Mouse (Mus musculus) left cerebral cortex, postnatal 14 days (tissue): Measurements from ENCODE around the gene Nat8f2. TPM values are rescaled to one million over a fixed set of nuclear protein-coding genes. Genes with fewer than 3 reads are reported as not detected.
"Not testable (repeated sequence)": the region's sequence is repeated elsewhere in the genome, so short reads cannot be mapped to it uniquely, and the experiment has no call there.

ENCODE experiments used
- DNase-seq, 2 experiments: peaks; one replicate each; pipeline ENCODE4 v3.0.0; 2021 to 2022; ENCODE audit warnings: low spot score in 2 of 2, mixed read lengths in 1 of 2
- intact Hi-C: fragments of 180-260 bp; cut with DNase I; formaldehyde crosslinking; loops from one replicate; pipeline ENCODE4 v1.15.1; 2025
- long read RNA-seq, 2 experiments: library from polyadenylated mRNA; stranded (forward); transcript quantifications; one replicate each; pipeline ENCODE4 v2.0.0; 2021
- total RNA-seq, 2 experiments: library from RNA; stranded (reverse); gene quantifications; 2 replicates each; pipeline ENCODE4 v1.2.3; 2021

The Nat8f2 gene
- 1 to 10 TPM in 1 of 2 experiments, under 1 TPM in 1; 0.76 to 1.1 TPM for total RNA-seq
- long read RNA-seq, experiment 1 = 0 reads
- long read RNA-seq, experiment 2 = 0 reads

GRCm38 (mm10) chr6:85869006-85869405, at the start of gene Nat8f2:
Gene Nat8f2 (minus strand): TSS chr6:85869158.
- DNase-seq, intact Hi-C loops: not testable (repeated sequence)

- intact Hi-C loops = loop anchor here (10.0 kb wide), 1 partner anchor 264 kb away; no protein-coding TSS in a partner anchor
- DNase-seq = not testable (repeated sequence)
Measured at GRCm38 (mm10) chr6:85918341-85918740, 49.4 kb upstream of the Nat8f2 start.

DNA sequence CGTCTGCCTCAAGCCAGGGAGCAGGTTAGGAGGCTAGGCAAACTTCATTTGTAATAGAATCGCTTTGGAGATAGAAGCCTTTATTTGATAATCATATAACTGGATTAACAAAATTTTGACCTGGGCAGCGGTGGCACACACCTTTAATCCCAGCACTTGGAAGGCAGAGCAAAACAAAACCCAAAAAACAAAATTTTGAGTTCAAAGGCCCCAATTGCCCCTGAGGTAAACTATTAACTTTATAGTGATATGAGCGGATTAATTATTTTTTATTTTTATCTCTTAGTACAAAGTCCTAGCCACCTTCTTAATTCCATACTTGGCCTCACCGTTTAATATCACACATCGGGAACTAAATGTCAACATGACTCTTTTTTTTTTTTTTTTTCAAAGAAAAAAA, 47.6 kb upstream of the Nat8f2 start:
- intact Hi-C loops = loop anchor here (10.0 kb wide), 1 partner anchor 262 kb away; no protein-coding TSS in a partner anchor
- no peak for DNase-seq

DNA sequence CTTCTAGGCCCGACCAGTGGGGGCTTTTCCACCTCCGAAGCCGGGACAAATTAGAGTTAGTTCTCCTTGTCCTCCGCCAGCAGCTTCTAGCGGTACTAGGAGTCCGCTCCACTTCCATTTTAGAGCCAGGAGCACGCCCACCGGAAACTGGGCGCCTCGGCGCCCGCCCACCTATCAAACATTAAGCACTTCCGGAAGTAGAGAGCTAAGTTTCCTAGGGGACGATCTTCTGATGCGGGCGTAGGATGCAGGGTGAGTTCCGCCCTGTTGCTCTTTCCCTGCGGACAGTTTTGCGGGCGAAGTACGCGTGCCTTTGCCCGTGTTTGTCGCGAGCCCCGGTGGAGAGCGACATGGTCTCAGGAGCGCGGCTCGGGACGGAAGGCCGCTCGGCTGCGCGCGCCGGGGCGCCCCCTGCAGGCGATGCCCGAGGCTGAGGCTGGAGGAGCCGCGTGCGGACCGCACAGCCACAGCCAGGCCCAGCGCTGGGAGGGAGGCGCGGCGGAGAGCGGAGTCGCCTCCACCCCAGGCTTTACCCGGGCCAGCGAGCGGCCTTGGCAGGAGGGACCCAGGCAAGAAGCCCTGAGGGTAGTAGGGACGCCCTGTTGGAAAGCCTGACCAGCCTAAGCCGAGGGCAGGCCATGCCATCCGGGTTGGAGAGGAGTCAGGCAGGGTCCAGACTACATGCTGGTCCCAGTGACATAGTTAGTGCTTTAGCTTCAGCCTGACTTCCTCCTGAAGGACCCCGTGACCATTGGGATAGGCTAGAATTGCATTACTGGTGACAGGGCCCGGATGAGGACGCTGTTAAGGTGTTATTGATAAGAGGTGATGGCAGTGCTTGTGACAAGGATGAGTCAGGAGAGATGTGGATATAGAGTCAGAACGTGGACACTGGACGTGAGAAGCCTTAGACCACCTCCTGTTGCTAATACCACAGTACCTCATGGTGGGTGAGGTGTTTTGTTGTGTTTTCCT, 46.9 kb upstream of the Nat8f2 start, which contains the start of gene Nat8f1:
Nat8f1 (minus strand) TSS at position 149 of the 975 bp plus-strand sequence.
- DNase-seq = peak; percentile 87 to 93
- intact Hi-C loops = loop anchor here (10.0 kb wide), 1 partner anchor 261 kb away; no protein-coding TSS in a partner anchor

DNA sequence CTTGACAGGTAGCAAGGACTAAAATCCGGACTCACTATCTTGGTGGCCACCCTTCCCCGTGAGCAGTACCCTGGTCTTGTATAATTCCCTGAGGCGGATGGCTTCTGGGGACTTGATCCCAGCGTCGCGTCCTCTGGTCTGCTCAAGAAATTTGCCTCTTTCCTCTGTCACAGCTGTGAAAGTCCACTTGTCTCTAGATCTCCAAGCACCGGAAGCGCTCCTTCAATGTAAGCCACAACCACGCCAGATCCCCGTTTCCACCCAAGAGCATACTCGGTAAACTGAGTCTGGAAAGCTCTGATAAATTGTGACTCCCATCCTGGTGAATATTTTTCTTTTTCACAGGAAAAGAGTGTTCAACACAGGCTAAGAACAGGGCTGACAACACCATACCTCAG, 46.2 kb upstream of the Nat8f2 start:
- peak in 1 of 2 experiments; percentile 17 for DNase-seq
- intact Hi-C loops = loop anchor here (10.0 kb wide), 1 partner anchor 260 kb away; no protein-coding TSS in a partner anchor

DNA sequence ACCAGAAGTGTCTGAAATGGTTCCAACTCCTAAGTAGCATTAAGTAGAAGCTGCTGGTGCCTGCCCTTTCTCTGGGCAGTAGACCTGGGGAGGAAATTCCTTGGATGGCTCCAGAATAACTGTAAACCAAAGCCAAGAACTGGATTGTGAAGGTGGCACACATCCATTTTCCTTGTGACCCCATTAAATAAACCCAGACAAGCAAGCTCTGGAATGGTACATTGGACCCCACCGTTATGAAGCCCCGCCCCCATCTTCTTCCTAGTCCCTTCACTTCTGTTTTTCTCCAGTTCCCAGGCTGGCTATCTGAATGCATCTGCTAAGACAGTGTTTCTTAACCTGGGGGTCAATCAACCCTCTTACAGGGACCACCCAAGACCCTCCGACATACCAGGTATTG, 42.6 kb upstream of the Nat8f2 start, which contains the start of gene Tprkb:
Tprkb (plus strand) TSS at position 279 of the 400 bp plus-strand sequence.
- no peak for DNase-seq
- intact Hi-C loops = loop anchor here (10.0 kb wide), 1 partner anchor 257 kb away; no protein-coding TSS in a partner anchor

GRCm38 (mm10) chr6:85909704-85910103, 40.7 kb upstream of the Nat8f2 start:
- intact Hi-C loops = loop anchor here (10.0 kb wide), 3 partner anchors 255 to 425 kb away; partner anchors contain the start of gene Alms1
- DNase-seq = no peak

DNA sequence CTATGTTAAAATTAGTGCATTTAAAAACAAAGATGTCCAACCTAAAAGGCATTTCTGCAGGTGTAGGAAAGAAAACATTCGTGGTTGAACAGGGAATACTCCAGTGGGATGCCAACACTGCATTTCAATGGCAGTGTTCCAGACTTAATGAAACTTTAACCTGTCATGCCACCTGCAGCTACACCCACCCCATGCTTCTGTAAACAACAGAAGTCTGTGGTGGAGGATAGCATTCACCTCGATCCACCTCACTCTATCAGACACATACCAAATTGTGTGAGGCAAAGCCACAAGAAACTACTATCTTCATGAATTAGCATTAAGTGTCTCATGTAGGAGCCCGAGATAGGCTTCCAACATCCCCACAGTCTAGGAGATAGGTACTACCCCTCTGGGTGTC, 39.4 kb upstream of the Nat8f2 start:
- intact Hi-C loops = loop anchor here (10.0 kb wide), 2 partner anchors 324 to 424 kb away; partner anchors contain the start of gene Alms1
- no peak for DNase-seq

DNA sequence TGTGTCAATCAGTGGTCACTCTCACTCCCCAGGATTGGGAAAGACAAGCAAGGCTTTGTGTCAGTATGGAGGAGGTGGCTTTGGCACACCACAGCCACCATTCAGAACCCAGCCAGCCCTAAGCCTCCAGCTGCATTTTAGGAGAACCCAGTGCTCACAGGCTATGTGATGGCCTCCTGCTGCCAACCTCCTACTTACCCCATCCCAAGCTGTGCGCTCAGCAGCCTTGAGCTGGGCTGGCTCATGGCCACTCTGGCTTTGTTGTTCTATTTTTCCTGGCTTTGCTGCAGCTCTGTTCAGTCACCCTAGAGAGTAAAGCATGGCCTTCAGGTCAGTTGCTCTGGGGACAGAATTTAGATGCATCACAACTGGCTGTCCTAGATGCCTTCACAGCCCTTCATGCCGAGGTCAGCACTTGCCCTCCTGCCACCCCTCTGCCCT, 38.0 kb upstream of the Nat8f2 start:
- intact Hi-C loops = loop anchor here (10.0 kb wide), 2 partner anchors 322 to 422 kb away; partner anchors contain the start of gene Alms1

GRCm38 (mm10) chr6:85904642-85905061, 35.7 kb upstream of the Nat8f2 start, which contains the start of gene Nat8f4:
Gene Nat8f4 (minus strand): TSS chr6:85904884.
- peak; percentile 76 to 82 for DNase-seq
- intact Hi-C loops = loop anchor here (10.0 kb wide), 2 partner anchors 320 to 420 kb away; partner anchors contain the start of gene Alms1

More for the DNA sequence above, 38.0 kb upstream of the Nat8f2 start:
- DNase-seq = peak; percentile 37 to 78

DNA sequence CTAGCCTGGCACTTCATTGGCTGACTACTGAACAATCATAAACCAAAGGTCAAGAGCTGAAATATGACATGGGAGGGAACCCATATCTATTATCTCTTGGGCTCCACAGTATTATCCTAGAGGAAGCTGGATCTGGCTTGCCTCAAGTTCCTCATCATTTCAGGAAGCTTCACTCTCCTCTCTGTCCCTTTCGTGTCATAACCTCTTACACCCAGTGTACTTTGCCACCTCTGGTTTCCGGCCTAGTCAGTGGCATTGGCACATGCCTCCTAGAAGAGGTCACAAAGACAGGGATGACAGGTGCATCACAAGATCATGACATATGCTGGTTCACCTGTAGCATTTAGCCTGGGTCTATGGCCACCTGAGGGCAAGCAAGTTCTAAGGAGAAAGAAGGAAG, 33.3 kb upstream of the Nat8f2 start:
- no peak for DNase-seq
- intact Hi-C loops = loop anchor here (10.0 kb wide), 2 partner anchors 318 to 418 kb away; partner anchors contain the start of gene Alms1

- intact Hi-C loops, DNase-seq: not testable (repeated sequence)
Measured at GRCm38 (mm10) chr6:85898596-85899475, 29.9 kb upstream of the Nat8f2 start.

DNA sequence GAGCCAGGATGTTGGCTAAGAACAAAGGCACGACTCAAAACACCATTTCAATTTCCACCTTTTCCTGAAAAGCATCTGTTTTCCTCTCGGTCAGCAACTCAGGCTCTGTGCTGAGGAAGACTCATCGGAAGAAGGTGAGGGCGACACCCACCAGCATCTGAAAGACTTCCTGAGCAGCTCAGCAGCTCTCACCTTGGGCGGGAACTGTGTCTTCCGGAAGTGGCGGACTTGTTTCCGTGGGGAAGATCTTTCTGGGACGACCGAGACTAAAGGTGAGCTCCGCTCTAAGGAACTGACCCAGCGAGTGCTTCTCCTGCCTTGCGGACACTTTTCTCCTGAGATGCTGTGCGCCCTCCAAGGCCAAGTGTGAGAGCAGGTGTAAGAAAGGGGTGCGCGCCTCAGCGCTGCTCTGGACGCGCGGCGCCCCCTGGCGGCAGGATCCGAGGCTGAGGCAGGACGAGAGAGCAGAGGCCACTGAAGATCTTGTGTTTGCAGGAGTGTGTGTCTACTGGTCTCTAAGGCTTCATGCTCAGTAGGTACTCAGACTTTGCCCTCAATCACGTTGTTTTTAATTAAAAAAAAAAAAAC, 26.2 kb upstream of the Nat8f2 start:
- not testable (repeated sequence) for DNase-seq
- intact Hi-C loops = loop anchor here (2.0 kb wide), 1 partner anchor 56 kb away; no protein-coding TSS in a partner anchor

GRCm38 (mm10) chr6:85888961-85889360, 20.0 kb upstream of the Nat8f2 start:
- intact Hi-C loops = no loop called here
- no peak for DNase-seq

GRCm38 (mm10) chr6:85884311-85884710, 15.4 kb upstream of the Nat8f2 start:
- DNase-seq = no peak
- intact Hi-C loops = no loop called here

DNA sequence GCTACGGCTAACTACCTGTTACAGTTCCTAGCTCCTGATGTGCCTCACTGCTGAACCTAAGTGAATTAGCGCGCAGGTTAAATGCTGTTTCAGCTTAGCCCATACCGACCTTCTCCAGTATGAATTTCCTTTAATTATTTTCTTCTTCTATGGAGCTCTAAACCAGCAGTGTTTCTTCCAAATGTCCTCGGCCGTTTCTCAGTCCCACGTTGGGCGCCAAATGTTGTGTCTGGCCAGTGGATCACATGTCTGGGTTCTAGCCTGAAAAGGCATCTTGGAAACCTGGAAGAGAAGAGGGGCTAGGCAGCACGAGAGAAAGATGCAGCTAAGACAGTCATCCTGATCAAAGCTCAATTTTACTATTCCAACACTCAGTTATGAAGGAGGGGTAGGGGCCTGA, 14.3 kb upstream of the Nat8f2 start:
- intact Hi-C loops, DNase-seq: not testable (repeated sequence)

DNA sequence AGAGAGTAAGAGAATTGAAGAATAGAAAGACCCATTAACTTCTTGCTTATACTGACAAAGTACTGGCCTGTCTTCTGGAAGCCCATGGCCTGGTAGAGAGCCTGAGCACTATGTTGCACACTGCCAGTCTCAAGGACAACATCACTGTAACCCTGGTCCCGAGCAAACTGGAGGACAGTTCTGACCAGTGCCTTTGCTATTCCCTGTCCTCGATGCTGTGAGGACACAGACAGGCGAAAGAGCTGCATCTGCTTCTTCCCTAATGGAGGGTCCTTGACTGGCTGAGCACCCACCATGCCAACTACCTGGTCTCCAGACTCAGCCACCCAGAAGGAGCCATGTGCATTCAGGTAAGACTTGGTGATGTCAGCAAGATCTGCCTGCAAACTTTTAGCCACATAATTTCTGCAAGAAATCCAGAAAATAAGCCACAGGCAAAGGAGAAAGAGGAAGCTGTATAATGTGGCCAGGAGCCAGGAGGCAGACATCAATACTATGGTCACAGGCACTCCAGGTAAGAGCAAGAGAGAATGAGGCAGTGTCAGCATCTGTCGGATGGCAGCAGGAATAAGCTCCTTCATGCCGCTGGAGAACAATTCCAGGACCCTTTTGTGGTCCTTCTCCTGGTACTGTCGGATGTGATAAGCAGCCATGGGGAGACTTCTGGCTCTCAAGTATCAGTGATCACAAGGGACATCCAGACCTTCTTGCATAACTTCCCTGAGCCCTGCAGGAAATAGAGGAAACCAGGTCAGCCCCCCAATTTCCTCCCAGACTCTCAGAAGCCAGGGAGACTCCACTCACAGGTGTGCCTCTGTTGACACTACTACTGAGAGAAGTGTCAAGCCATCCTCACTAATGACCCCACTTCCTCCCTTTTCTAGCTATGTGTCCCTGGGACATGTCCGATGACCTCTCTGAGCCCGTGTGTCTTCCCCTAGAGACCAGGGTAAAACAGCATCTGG, 950 bp downstream of the Nat8f2 start:
- no peak for DNase-seq
- intact Hi-C loops = no loop called here
